Mouse (Mus musculus): Measurements from ENCODE around the gene Wars. TPM values are rescaled to one million over a fixed set of nuclear protein-coding genes. Genes with fewer than 3 reads are reported as not detected.

The Wars gene
- total and polyA plus RNA-seq, 2 experiments from 2014 or later, result 92.4 to 123 TPM

DNA sequence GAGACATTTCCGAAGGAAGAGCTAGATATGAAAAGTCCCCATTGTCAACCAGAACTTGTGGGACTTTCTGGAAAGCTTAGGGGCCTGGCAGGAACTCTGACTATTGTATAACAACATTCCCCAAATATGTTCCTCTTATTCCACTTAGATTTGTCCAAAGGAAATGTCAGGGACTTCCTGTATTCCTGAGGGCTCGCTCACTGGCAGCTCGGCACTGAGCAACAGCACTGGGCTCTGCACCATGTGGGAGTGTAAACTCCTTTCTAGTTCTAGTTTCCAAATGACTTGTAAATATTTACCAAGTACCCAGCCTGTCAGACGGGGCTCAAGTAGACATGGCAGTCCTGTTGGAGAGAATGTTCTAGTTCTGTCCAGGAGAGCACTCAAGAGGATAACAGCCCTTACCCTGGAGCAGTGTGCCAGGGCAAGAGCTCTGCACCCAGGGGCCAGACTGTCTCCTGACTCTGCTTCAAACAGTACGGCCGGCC lies 28.9 kb downstream of the Wars start:
- DNase-seq (ENCODE audit: low spot score), result no peak
- 90% methylated on average over 6 of the region's 6 CpGs for WGBS
- Histone ChIP-seq H3K9ac (replicated peaks; ENCODE audit: low read length) (no peak overlapping the region), H3K4me2 (ENCODE audit: low read depth, low read length) (no peak overlapping the region), H3K4me3 (ENCODE audit: low read length) (no peak overlapping the region), H3K4me1 (ENCODE audit: insufficient read depth, low read length) (no peaks in the 10 kb centered on the region), H3K36me3 (ENCODE audit: insufficient read depth, low read length) (peaks cover 81% of the 10 kb centered on the region), H3K9me3 (ENCODE audit: low read length) (no peaks in the 10 kb centered on the region), H3K27me3 (ENCODE audit: insufficient read depth, low read length) (no peaks in the 10 kb centered on the region), H3K27ac (no peak overlapping the region)
- ATAC-seq, result no peak
- no peak for TF ChIP-seq CTCF (IDR thresholded peaks at IDR 0.05; ENCODE audit: low read depth)

DNA sequence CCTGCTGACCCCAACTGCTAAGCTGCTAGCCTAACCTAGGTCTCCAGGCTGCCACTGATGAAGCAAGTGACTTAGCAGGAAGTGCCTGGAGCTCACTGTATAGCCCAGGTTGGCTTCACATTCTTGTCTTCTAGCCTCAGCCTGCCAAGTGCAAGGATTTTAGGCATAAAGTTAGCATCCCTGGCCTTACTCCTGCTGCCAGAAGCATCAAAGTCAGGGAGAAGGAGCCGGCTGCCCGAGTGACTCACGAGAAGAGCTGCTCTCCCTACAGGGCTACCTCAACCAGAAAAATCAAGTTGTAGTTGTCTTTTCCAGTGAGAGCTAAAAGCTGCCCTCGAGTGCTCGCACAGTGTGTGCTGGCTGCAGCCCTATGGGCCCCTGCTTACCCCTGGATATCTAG lies 35.5 kb downstream of the Wars start:
- H3K4me3 ChIP-seq (ENCODE audit: low read length), result no peak overlapping the region
- no peak overlapping the region for H3K4me2 ChIP-seq (ENCODE audit: low read depth, low read length)
- 87% methylated on average over 5 of the region's 5 CpGs for WGBS
- H3K4me1 ChIP-seq (ENCODE audit: insufficient read depth, low read length), result no peaks in the 10 kb centered on the region
- DNase-seq (ENCODE audit: low spot score) (no peak), ATAC-seq (no peak)
- no peaks in the 10 kb centered on the region for H3K9me3 ChIP-seq (ENCODE audit: low read length)
- no peak overlapping the region for H3K27ac ChIP-seq
- H3K9ac ChIP-seq (replicated peaks; ENCODE audit: low read length), result no peak overlapping the region
- no peaks in the 10 kb centered on the region for H3K27me3 ChIP-seq (ENCODE audit: insufficient read depth, low read length)
- H3K36me3 ChIP-seq (ENCODE audit: insufficient read depth, low read length), result peaks cover 28% of the 10 kb centered on the region
- TF ChIP-seq CTCF (IDR thresholded peaks at IDR 0.05; ENCODE audit: low read depth), result no peak

DNA sequence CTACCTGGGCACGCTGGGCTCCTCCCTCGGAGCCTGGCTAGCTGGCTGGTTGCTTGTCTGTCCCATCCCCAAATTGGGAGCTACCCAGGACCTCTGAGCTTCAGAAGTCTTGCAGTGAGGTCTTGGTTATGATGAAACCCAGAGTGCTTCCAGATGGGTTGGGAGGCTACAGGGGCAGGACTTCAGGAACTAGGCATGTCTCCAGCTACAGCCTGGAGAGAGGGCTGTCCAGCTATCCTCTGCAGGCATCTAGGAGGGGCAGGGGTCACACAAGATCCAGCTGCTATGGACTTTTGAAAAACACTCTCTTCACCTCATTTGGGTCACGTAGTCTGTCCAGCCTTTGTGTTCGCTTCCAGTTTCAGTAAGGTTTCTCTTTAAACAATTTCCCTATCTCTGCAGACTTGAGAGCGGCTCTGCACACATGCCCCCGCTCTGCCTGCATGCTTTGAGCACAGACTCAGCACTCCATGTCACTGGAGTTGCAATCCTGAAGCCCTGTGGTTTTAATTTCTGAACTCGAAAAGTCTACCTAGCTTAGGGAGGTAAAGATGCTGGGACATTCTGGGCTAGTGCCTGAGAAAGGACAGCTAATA lies 36.3 kb downstream of the Wars start:
- H3K4me2 ChIP-seq (ENCODE audit: low read depth, low read length), result no peak overlapping the region
- H3K27ac ChIP-seq, result no peak overlapping the region
- 89% methylated on average over 7 of the region's 7 CpGs for WGBS
- H3K4me1 ChIP-seq (ENCODE audit: insufficient read depth, low read length), result no peaks in the 10 kb centered on the region
- peaks cover 20% of the 10 kb centered on the region for H3K36me3 ChIP-seq (ENCODE audit: insufficient read depth, low read length)
- H3K9me3 ChIP-seq (ENCODE audit: low read length), result no peaks in the 10 kb centered on the region
- TF ChIP-seq CTCF (IDR thresholded peaks at IDR 0.05; ENCODE audit: low read depth), result no peak
- no peak overlapping the region for H3K4me3 ChIP-seq (ENCODE audit: low read length)
- no peak overlapping the region for H3K9ac ChIP-seq (replicated peaks; ENCODE audit: low read length)
- ATAC-seq (no peak), DNase-seq (ENCODE audit: low spot score) (no peak)
- H3K27me3 ChIP-seq (ENCODE audit: insufficient read depth, low read length), result no peaks in the 10 kb centered on the region

DNA sequence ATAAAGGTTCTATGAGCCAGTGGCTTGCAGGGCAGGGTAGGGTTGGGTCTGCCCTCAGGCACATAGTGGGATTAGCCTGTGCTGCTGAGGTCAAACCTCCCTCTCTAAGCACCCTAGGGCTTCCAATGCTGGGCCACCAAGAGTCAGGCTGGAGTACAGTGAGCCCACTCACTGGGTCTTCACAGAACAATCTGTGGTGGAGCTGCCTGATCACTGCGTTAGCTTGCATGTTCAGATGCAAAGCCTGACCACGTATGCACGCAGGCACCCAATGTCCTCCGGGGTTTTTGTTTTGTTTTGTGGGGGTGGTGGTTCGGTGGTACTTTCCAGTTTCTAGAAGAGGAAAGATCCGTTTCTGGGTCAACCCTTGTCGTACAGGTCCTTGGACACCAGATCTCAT lies 36.9 kb downstream of the Wars start:
- no peak overlapping the region for H3K4me3 ChIP-seq (ENCODE audit: low read length)

DNA sequence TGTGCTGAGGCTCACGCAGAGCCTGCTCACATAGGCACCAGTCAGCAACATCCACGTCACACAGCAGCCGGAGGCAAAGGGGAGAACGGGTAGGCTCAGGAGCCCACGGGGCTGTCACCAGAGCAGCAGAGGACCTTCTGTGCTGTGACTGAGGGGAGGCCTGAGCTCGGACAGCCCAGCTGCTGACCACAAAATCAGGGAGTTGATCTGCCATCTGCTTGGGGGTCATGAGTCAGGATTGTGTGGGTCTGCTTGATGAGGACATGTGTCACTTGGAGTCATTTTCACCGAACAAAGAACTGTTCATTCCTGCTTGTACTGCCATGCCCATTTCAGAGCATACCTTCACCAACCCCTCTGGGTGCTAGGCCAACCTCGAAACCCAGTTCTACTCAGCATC lies 37.8 kb downstream of the Wars start:
- no peaks in the 10 kb centered on the region for H3K27me3 ChIP-seq (ENCODE audit: insufficient read depth, low read length)
- DNase-seq (ENCODE audit: low spot score), result no peak
- no peak overlapping the region for H3K4me3 ChIP-seq (ENCODE audit: low read length)
- peaks cover 13% of the 10 kb centered on the region; the same call in 1 of the 2 replicates for H3K36me3 ChIP-seq (ENCODE audit: insufficient read depth, low read length)
- no peak overlapping the region for H3K4me2 ChIP-seq (ENCODE audit: low read depth, low read length)
- H3K9me3 ChIP-seq (ENCODE audit: low read length), result no peaks in the 10 kb centered on the region
- H3K27ac ChIP-seq, result no peak overlapping the region
- TF ChIP-seq CTCF (IDR thresholded peaks at IDR 0.05; ENCODE audit: low read depth), result no peak
- 83% methylated on average over 8 of the region's 8 CpGs for WGBS
- no peak overlapping the region for H3K9ac ChIP-seq (replicated peaks; ENCODE audit: low read length)
- no peak for ATAC-seq
- H3K4me1 ChIP-seq (ENCODE audit: insufficient read depth, low read length), result no peaks in the 10 kb centered on the region

More for the DNA sequence above, 36.9 kb downstream of the Wars start:
- no peaks in the 10 kb centered on the region for H3K4me1 ChIP-seq (ENCODE audit: insufficient read depth, low read length)
- H3K9me3 ChIP-seq (ENCODE audit: low read length), result no peaks in the 10 kb centered on the region
- no peak for TF ChIP-seq CTCF (IDR thresholded peaks at IDR 0.05; ENCODE audit: low read depth)
- no peak for ATAC-seq
- DNase-seq (ENCODE audit: low spot score), result no peak
- 81% methylated on average over 7 of the region's 7 CpGs for WGBS
- peaks cover 15% of the 10 kb centered on the region; the same call in 1 of the 2 replicates for H3K36me3 ChIP-seq (ENCODE audit: insufficient read depth, low read length)
- no peak overlapping the region for H3K4me2 ChIP-seq (ENCODE audit: low read depth, low read length)
- H3K9ac ChIP-seq (replicated peaks; ENCODE audit: low read length), result no peak overlapping the region
- H3K27me3 ChIP-seq (ENCODE audit: insufficient read depth, low read length), result no peaks in the 10 kb centered on the region
- no peak overlapping the region for H3K27ac ChIP-seq

DNA sequence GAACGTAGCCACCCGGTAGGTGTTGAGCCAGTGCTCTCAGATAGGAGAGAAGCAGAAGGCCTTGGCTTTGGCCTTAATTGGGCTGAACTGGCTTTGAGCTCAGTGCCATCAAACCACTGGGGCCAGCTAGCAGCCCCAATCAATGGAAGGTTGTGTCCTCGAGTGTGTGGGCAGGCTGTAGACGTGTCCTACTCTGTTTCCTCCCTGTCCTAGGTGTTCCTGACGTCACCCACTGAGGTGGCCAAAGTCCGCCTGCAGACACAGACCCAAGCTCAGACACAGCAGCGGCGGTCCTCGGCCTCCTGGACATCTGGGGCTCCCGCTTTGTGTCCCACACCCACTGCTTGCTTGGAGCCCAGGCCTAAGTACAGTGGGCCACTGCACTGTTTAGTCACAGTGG lies 38.9 kb downstream of the Wars start:
- Histone ChIP-seq H3K4me2 (ENCODE audit: low read depth, low read length) (no peak overlapping the region), H3K36me3 (ENCODE audit: insufficient read depth, low read length) (peaks cover 5% of the 10 kb centered on the region; the same call in 1 of the 2 replicates), H3K4me3 (ENCODE audit: low read length) (no peak overlapping the region), H3K27ac (no peak overlapping the region), H3K4me1 (ENCODE audit: insufficient read depth, low read length) (no peaks in the 10 kb centered on the region), H3K27me3 (ENCODE audit: insufficient read depth, low read length) (no peaks in the 10 kb centered on the region), H3K9me3 (ENCODE audit: low read length) (no peaks in the 10 kb centered on the region), H3K9ac (replicated peaks; ENCODE audit: low read length) (no peak overlapping the region)
- WGBS, result 93% methylated on average over 10 of the region's 10 CpGs
- ATAC-seq (no peak), DNase-seq (ENCODE audit: low spot score) (no peak)
- TF ChIP-seq CTCF (IDR thresholded peaks at IDR 0.05; ENCODE audit: low read depth), result no peak

DNA sequence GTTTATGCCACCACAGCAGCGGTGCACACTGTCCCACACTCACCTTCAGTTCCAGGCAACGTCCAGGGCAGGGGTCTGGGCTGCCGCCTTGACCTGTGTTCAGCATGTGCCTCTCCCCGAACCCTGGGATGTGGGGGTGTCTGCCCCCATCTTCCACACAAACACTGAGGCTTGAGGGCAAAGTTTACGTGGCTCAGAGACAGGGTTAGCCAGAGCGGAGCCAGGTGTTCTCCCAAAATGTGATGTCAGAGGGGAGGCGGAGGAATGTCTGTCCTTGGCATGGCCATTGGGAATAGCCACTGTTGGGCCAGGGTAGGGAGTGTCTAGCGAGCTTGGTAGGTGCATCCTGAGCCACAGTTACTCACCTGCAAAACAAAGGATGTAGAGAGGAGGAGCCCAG lies 41.2 kb downstream of the Wars start:
- no peak for TF ChIP-seq CTCF (IDR thresholded peaks at IDR 0.05; ENCODE audit: low read depth)
- H3K27ac ChIP-seq, result no peak overlapping the region
- H3K9me3 ChIP-seq (ENCODE audit: low read length), result no peaks in the 10 kb centered on the region
- no peak for DNase-seq (ENCODE audit: low spot score)
- no peak overlapping the region for H3K4me2 ChIP-seq (ENCODE audit: low read depth, low read length)
- no peak overlapping the region for H3K4me3 ChIP-seq (ENCODE audit: low read length)
- ATAC-seq, result no peak
- H3K9ac ChIP-seq (replicated peaks; ENCODE audit: low read length), result no peak overlapping the region
- 94% methylated on average over 8 of the region's 8 CpGs for WGBS
- no peaks in the 10 kb centered on the region for H3K27me3 ChIP-seq (ENCODE audit: insufficient read depth, low read length)
- no peaks in the 10 kb centered on the region for H3K4me1 ChIP-seq (ENCODE audit: insufficient read depth, low read length)
- no peaks in the 10 kb centered on the region for H3K36me3 ChIP-seq (ENCODE audit: insufficient read depth, low read length)

Measured in hindbrain, postnatal 0 days (tissue).